Mouse (Mus musculus): ENCODE data around the gene Gm26920.
A peak's percentile ranks its signal among the peaks of the same experiment; 100 is the strongest.
"Not testable (repeated sequence)": the region's sequence is repeated elsewhere in the genome, so short reads cannot be mapped to it uniquely, and the experiment has no call there.

The Gm26920 gene

DNA sequence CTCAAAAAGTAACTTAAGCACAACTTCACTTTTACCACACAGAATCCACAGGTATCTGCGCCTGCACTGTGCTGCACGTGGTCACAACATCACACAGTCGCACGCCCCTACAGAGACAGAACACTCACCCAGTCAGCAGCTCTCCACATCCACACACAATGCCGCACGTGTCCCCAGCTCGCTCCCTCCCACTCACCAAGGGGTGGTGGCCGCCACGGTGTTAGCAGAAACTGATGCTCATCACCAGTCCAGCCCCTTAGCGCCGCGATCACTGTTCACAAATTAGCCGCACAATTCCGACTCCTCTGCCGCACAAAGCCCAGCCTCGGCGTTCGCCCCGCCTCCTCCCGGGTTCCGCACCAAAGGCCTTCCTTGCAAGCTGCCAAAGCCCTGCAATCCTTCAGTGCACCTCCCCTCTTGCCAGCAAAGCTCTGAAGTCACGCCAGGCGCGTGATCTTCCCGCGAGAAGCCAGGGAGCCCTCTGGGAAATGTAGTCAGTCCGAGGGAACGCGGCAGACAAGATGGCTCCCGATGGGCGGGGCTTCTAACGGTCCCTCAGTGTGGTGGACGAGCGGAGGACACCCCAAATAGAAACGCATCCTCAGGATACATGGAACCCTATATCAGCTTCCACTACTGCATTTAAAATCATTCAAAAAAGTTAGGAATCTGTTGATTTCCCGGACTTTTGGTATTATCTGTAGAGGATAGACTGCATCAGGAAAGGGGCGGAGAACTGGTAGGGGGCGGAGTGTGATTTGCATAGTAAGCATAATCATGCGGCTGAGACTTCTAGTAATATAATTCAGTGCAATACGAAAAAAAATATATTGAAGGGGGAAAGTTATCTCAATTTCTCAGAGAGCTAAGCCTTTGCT lies at the start of gene Gm26920, which contains the start of gene Zfp566:
TSS of gene Gm26920 (minus strand) at position 319 of the 878 bp plus-strand sequence.
TSS of gene Zfp566 (minus strand) at position 436 of the 878 bp plus-strand sequence.
- peak; percentile 96 for DNase-seq

DNA sequence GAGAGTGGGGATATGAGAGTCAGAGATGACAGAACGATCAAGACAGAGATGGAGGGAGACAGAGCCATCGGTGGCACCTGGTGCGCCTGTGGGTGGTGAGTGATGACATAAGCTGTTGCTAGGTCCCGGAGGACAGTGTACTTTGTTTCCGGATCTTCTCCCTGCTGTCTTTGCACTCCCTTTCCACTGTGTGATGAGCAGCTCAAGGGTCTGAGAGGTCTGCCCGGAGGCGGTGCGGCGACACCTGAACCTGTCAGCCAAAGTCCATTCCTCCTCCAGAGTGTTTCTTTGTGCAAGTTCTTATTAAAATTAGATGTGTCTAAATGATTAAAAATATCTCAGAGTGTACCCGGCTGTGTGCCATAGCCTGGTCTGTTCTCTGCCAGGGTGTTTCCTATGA lies 46.6 kb upstream of the Gm26920 start:
- no peak for DNase-seq

DNA sequence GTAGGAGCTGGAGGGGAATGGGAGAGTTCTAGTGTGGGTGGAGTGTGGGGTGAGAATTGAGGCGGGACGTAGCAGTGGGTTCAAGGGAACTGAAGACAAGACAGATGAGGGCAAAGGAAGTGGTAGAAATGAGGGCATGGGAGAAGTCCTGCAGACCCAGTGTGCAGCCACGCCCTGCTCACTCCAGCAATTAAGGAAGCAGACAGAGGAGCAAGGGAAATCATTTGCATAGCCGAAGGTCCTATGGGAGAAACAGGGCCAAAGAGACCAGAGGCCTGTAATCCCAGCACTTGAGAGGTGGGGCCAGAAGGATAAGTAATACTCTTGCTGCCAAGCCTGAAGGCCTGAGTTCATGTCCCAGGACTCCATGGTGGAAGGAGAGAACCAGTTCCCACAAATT lies 42.2 kb upstream of the Gm26920 start:
- DNase-seq: no peak

DNA sequence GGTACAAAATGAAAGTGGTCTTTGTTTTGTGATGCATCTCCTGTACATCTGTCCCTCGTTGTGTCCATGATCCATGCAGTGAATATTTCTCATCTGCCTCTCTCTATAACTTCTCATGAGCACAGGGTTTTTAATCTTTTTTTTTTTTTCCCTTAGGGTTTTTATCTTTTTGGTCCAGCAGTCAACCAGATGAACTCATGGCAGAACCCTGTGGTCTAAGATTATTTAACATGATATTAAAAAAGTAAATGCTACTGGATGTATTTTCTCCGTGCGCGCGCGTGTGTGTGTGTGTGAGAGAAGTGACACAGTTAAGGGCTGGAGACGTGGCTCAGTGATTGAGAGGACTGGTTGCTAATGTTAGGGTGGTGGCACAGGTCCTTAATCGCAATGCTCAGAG lies 39.7 kb upstream of the Gm26920 start:
- no peak for DNase-seq

DNA sequence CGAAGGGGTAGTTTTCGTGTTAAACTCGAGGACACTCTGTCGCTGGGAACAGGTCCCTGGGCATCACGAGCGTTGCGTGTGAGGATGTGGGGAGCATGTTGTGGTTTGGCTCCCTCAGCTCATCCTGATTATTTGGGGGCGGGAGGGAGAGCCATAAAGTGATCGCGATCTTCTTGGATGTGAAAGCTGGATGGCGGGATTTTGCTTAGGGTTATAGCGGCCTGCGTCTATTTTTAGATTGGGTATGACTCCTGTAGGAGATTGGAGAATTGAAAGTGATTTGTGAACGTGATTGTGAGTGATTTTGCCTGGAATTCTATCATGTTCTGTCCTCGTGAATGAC lies 31.9 kb upstream of the Gm26920 start:
- no peak for DNase-seq

DNA sequence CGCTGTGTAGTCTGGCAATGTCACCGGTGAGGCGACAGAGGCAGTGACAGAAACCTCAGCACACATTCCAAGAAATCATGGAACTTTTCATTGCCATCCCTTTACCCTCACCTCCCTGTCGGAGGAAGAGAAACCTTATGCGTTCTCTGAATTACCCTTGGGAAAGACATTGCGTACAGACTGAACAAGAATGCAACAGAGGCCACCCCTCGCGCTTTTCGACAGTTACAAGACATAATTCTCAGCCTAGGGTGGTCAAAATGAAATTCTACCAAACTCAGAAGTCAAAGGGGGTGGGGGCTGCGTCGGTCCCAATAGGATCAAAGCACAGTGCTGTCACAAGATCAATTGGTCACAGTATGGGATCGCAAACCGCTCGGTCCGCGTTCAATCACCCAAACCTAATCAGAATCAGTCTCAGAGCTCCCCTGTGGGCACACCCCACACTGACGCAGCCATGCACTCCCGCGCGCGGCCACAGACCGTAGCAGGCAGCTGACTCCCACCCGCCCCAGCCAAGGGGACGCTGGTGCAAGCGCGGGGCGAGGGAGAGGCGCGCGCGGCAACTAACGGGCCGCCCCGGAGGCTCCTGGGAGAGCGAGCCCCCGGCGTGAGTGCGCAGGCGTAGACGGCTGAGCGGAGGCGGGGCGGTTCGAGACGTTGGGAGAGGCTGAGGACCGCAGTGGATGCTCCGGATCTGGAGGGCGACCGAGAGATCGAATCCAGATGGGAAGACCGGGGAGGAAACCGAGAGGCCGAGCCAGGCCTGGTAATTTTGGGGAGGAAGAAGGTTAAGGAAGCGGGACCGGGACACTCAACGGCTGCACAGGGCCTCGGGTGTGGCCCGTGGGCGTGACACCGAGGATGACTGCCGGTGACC lies 31.3 kb upstream of the Gm26920 start, which contains the start of gene Zfp382:
TSS of gene Zfp382 (plus strand) at position 635 of the 880 bp plus-strand sequence.
- DNase-seq: peak; percentile 87

DNA sequence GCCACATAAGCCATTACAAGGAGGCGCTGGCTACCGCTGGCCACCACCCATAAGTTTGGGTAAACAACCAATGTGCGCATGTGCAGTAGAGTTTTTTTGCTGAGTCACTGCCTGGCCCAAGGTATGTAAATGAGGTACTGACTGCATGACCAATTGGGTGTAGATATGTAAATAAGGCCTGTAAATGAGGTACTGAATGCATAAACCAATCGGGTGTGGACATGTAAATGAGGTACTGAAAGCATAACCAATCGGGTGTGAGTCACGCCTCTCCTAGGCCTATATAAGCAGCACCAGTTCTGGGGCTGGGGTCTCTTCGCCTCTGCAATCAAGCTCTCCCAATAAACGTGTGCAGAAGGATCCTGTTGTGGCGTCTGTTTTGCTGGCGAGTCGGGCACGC lies 27.7 kb upstream of the Gm26920 start:
- not testable (repeated sequence) for DNase-seq

DNA sequence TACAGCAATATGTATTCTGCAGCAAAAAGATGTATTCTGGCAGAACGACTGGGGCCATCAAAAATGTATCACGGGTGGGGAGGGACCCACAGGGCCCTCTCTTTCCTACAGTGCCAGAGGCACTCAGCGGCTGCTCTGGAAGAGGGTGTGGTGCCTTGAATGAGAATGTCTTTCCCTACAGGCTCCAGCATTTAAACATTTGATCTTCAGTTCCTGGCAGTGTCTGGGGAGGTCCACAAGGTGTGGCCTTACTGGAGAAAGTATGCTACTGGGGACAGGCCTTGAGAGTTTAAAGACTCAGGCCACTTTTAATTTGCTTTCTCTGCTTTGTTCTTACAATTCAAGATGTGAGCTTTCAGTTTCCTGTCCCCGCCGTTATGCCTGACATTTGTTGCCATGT lies 25.9 kb upstream of the Gm26920 start:
- DNase-seq: no peak

DNA sequence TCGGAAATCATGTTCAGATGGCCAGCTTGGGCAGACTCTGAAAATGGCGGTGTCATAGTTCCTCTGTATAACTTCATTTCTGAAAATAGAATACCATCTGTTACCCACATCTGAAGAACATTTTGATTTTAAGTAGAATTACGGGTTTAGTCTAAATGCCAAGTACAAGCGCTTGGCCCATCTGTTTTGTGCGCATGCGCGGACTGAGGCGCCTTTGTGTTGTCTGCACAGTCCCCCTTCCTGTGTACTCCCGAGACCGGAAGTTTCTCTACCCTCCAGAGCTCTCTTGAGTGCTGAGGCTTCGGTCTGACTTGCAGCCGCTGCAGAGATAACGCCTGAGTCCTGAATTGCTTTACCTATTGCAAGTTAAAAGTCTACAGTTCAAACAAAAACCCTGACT lies 9.1 kb upstream of the Gm26920 start:
- no peak for DNase-seq

DNA sequence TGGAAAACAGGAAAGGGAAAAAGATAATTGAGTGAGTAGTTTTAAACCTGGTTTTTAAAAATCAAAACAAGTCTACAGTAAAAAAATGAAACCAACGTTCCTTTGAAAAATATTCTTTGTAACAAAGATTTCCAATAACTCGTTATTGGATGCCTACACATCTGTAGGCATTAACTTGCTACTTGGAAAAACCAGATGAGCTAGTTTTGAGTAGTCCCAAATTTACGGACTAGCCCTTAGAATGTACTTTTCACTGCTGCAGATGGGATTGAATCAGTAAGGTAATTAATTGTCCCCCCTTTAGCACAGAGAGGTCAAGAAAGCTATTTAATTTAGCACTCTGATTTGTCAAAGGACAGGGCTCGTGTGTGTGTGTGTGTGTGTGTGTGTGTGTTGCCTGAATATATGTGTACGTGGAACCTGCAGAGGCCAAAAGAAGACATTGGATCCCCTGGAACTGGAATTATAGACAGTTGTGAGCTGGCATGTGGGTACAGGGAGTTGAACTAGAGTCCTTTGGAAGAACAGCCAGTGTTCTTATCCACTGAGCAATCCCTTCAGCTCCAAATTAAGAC lies 5.4 kb upstream of the Gm26920 start:
- DNase-seq: no peak

DNA sequence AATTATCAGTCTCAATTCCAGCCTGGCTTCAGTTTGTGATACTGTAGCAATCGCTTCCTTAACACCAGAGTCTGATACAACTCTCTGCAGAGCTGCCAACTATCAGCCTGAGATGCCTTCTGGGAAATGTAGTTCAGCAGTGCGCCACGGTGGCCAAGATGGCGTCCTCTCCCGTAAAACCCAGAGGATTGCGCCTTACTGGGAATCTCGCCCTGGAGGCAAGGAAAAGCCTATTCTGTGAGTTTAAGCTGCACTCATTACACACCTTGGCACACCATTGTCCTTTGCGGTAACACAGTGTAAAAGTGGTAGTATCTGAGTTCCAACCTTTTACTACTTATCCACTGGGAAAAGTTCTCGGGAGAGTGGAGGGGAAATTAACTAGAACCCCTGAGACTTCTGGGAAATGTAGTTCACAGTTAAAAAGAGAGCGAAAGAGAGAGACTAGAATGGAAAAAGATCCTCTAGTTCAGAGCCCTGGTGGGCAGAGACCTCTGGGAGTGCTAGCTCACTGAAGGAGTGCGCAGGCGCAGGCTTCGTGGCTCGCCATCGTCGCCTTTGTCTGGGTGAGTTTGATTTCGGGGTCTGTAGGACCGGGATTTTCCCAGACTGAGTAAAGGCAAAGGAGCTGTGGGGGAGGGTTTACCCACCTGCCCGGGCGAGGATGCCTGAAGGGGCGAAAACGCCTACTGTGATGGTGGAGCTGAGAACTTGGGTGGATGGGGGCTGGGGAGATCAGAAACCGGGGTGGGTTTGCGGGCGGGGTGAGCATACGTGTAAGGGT lies 4.6 kb upstream of the Gm26920 start, which contains the start of gene Zfp260:
TSS of gene Zfp260 (plus strand) at position 132 of the 784 bp plus-strand sequence.
- peak; percentile 93 for DNase-seq

DNA sequence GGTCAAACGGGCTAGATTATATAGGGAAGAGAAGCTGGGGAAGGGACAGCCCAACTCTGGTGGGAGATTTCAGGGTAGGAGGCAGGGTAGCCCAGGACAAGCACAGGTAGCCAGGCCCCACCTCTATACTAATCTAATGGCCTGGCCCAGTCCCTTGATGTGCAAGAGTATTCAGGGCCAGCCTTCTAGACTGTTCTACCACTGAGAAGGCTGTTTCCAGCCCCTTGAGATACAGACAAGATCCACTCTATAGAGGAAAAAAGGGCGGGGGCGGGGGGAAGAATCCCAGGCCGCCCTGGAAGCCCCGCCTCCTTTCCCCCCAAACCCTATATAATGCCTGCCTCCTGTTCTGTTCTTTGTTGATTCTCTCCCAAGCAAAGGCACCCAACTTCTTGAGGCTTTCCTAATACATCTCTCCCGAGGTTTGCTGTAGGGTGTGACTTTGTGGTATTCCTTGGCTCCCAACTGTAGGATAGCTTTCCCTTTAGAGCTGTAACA lies 3.8 kb upstream of the Gm26920 start:
- DNase-seq: no peak

DNA sequence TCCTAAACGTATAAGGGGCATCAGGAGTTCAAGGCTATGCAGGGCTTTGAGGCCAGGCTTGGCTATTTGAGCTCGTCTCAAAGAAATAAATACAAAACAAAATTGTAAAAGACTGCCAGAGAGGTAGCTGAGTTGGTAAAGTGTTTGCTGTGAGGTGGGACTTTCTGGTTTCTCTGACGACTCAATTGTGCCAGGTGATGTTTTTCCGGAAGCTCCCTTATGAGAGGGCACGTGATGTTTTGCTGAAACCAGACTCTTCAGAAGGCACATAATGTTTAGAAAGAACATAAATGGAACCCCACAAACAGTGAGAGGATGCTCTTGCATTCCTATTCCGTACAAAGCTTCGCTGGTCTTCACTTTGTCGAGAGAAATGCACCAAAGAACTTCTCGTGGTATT lies 2.5 kb upstream of the Gm26920 start:
- DNase-seq: no peak

DNA sequence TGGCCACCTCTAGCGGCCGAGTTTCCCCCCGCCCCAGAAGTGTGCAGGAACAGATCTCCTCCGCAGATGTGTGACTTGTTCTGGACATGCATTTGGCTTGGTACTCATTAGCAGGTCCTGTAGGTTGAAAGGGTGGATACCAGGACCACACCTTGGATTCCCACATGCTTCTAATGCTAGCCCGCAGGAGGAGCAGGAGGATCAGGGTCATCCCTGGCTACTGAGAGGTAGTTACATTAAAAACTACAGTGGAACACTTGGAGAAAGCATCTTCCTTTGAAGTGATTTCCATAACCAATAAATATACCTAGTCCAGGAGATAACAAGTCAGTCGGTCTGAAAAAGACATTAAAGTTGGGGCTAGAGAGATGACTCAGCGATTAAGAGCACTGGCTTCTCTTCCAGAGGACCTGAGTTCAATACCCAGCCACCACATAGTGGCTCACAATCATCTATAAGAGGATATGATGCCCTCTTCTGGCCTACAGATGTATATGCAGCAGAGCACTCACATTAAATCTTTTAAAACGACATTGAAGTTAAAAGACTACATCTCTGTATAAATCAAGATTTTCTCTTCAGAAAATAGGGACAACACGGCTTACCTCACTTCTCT lies 868 bp upstream of the Gm26920 start:
- DNase-seq: no peak

DNA sequence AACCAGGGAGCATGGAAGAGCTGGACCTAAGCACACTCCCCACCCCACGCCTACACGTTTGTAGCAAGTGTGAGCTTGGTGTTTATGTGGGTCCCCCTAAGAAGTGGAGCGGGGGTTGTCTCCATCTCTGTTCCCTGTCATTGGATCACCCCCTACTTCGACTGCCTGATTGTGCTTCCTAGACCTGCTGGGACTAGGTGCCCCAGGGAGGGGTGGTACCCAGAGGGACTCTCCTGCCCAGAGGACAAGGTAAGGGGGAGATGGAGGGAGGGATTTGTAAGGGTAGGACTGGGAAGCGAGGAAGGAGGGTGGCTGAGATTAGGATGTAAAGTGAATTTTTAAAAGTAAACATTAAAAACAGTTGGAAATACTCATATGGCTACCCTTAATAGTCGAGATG lies 805 bp downstream of the Gm26920 start:
- DNase-seq: no peak

DNA sequence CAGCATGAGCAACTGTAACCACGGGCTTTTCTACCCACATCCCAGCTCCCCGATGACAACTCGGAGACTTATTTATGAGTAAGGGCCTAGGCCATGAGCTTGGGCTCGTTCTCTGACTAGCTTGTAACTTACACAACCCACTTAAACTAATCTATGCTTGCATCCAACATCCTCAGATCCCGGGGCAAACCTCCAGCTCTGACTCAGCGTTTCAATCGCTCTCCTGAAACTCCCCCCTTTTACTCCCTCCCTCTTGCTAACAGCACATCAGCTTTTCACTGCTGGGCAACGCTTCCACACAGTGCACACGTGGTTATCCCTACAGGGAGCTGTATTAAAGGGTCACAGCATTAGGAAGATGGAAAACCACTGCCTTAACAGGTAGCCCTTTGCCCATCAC lies 3.7 kb downstream of the Gm26920 start:
- DNase-seq: no peak

DNA sequence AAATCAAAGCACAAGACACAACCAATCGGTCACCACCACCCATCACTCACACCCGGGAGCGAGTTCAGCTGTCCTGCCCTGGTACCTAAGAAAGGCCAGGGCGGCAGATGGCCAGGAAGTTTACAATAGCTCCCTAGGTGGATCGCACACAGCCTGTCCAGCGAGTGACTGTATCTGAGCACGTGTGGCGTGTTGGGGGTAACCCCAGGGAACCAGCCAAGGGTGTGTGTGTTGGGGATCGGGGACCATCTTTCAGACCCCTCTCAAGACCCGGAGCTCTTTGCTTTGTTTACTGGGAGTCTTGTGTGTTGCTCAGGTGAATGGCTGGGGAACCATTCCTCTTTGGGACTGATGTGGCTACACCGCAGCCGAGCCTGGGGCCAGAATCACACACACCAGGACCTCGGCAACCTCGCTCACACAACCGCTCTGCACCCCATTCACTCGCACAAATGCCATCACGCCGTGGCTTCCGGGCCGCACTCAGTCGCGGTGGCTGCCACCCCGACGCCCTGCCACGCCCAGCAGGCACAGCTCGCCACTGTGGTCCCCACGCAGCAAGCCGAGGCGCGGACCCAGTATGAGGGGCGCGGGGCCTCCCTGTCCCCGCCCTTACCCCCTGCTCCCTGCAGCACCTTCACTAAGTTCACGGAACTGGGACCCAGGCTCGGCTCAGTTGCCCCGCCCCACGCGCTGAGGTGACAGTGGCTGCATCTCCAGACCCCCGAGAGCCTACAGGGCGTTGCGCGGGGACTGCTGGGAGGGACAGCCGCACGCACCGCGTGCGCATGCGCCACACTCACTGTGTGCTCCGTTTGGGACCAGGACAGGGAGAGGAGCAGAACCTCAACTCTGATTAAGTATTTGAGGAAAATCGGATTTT lies 17.8 kb downstream of the Gm26920 start, which contains the start of gene Zfp82:
TSS of gene Zfp82 (minus strand) at position 755 of the 883 bp plus-strand sequence.
- peak; percentile 73 for DNase-seq

DNA sequence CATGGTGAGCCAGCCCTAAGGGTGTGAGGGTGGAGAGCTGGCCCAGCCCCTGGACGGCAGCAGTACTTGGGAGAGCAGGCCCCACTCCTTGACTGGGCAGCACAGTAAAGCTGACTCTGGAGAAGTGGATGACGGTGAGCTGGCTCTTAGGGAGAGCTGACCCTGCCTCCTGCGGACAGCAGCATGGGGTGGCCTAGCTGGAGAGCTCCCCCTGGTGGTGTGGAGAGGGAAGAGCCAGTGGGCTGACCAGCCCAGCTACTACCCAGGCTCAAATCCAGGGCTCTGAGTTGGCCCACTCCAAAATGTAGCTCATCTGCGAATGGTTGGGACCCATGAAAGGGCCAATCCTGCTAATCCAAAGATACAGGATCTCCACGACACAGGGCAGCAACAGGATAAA lies 25.6 kb downstream of the Gm26920 start:
- no peak for DNase-seq

DNA sequence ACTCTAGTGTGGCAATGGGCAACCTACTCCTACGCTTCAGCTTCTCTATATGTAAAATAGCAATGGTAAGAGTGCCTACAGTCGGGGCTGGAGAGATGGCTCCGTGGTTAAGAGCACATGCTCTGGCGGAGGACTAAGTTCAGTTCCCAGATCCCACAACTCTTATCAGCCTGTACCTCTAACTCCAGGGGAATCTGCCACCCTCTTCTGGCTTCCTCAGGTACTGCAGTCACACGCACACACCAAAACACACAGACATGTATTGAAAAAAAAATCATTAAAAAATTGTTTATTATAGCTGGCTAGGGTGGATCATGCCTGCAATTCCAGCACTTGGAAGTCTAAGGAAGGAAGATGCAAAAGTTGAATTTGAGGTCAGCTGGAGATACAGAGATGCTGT lies 27.7 kb downstream of the Gm26920 start:
- DNase-seq: peak; percentile 16

DNA sequence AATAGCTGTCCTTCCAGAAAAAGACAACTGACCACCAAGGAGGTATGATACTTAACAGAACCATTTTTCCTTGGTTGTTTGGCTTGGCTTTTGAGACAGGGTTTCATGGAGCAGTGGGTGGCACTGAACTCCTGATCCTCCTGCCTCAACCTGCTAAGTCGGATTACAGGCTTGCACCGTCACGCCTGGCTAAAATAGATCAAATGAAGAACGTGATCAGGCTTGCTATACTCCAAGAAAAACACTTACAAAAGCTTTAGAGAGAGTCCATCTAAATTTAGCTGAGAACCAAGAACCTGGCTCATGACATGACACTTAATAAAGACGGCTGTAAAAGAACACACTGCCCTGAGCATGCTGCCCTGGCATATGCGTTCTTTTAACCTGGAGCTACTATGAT lies 29.9 kb downstream of the Gm26920 start:
- DNase-seq: no peak

DNA sequence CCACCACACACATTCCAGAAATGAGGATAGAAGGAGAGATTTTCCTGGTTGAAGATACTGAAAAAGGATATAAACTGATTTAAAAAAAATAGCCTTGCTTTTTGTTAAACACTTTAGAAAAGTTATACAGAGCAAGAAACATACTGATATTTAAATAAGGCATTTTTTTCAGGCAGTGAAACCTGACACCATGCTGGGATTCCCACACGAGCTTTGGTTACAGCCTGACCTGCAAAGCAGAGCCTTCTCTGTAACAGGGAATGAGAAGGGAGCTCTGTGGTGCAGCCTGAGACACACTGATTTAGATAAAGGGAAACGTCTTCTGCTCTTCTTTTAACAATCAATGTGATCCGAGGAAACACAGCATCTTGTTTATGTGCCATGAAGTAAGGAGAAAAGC lies 36.6 kb downstream of the Gm26920 start:
- no peak for DNase-seq
